Mouse (Mus musculus): ENCODE data around the gene Adarb1.

DNA sequence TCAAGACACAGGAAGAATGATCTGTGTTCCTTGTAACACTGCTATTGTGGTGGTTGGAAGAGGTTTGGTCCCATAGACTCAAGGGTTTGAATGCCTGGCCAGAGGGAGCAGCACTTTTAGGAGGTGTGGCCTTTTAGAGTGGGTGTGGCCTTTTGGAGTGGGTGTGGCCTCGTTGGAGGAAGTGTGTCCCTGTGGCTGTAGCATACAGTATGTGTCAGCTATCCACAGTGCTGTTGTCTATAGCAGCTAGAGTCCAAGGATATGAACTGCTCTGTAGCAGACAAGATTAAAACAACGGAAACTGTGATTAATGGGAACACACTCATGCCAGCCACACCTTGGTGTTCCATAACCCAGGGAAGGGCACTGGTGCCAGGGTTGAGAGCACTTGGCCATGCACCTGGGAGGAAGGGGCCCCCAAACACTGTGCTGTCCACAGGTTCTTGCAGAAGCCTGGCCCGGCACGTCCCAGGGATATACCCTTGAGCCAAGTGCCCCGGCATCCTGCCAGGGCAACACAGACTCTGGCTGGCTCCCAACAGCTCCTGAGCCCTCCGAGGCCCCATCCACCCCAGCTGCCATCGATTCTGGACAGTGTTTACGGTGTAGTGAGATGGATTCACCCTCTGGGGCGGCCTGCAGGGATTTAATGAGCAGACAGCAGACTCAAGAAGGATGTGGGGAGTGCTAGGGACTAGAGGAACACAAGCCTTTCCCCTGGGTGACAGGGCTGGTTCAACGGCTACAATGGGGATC is 46.3 kb upstream of the Adarb1 start:
- no peak for TF ChIP-seq POLR2A (IDR thresholded peaks at IDR 0.05; ENCODE audit: borderline replicate concordance, insufficient read depth, low read length)
- no peak for TF ChIP-seq CTCF (IDR thresholded peaks at IDR 0.05; ENCODE audit: borderline replicate concordance, insufficient read depth, low read depth, low read length)
